Mouse (Mus musculus) MEL (cell line): ENCODE data around the gene Bdnf. TPM values are rescaled to one million over a fixed set of nuclear protein-coding genes. Genes with fewer than 3 reads are reported as not detected.

Experiments used
- DNase-seq: peaks from one replicate; pipeline ENCODE4 v3.0.0; 2011; ENCODE audit warnings: low read depth, low spot score
- H3K27ac ChIP-seq: 2 replicates; pipeline ENCODE4 v1.5.1; 2012; ENCODE audit warnings: low read depth, mild to moderate bottlenecking, control low read depth, low read length, moderate library complexity; ENCODE audit not compliant: control insufficient read depth
- H3K27me3 ChIP-seq, 2 experiments: fragments of 150-350 bp in 1 of 2; sonication (generic) in 1 of 2; 2 replicates each; pipeline ENCODE4 v1.6.1; 2012; ENCODE audit warnings: low read length in 2 of 2, mild to moderate bottlenecking in 2 of 2, improper control_type of control experiment in 1 of 2, moderate library complexity in 1 of 2; ENCODE audit not compliant: insufficient read depth in 2 of 2, control insufficient read depth in 1 of 2
- H3K36me3 ChIP-seq, 2 experiments: 2 replicates each; pipeline ENCODE4 v1.6.1; 2012 to 2014; ENCODE audit warnings: low read length in 2 of 2, improper control_type of control experiment in 1 of 2, inconsistent platforms in 1 of 2, mild to moderate bottlenecking in 1 of 2; ENCODE audit not compliant: insufficient read depth in 2 of 2, control insufficient read depth in 1 of 2
- H3K4me1 ChIP-seq, 2 experiments: fragments of 150-350 bp in 1 of 2; sonication (generic) in 1 of 2; 2 replicates each; pipeline ENCODE4 v1.6.1; 2012; ENCODE audit warnings: low read length in 2 of 2, improper control_type of control experiment in 1 of 2, mild to moderate bottlenecking in 1 of 2; ENCODE audit not compliant: insufficient read depth in 2 of 2, control insufficient read depth in 1 of 2
- H3K4me3 ChIP-seq, 2 experiments: fragments of 150-350 bp in 1 of 2; sonication (generic) in 1 of 2; 2 replicates each; pipeline ENCODE4 v1.5.1; 2012; ENCODE audit warnings: low read depth in 2 of 2, low read length in 2 of 2, mild to moderate bottlenecking in 2 of 2, moderate library complexity in 2 of 2, control low read depth in 1 of 2, improper control_type of control experiment in 1 of 2; ENCODE audit not compliant: control insufficient read depth in 1 of 2, insufficient read depth in 1 of 2
- H3K79me2 ChIP-seq: 2 replicates; pipeline ENCODE4 v1.6.1; 2012; ENCODE audit warnings: mild to moderate bottlenecking, low read length, moderate library complexity; ENCODE audit not compliant: control insufficient read depth, poor library complexity, insufficient read depth
- H3K9ac ChIP-seq: 2 replicates; pipeline ENCODE4 v1.6.1; 2012; ENCODE audit warnings: low read depth, mild to moderate bottlenecking, control low read depth, low read length, moderate library complexity; ENCODE audit not compliant: control insufficient read depth, poor library complexity, severe bottlenecking
- H3K9me3 ChIP-seq: fragments of 150-350 bp; sonication (generic); replicated peaks from 2 replicates; pipeline ENCODE4 v1.6.1; 2012; ENCODE audit warnings: mild to moderate bottlenecking, low read length, improper control_type of control experiment, moderate library complexity; ENCODE audit not compliant: insufficient read depth
- E2F4 ChIP-seq: IDR thresholded peaks from 2 replicates; pipeline ENCODE4 v1.6.1; 2011; ENCODE audit warnings: low read depth, low read length, improper control_type of control experiment, borderline replicate concordance
- ELF1 ChIP-seq: IDR thresholded peaks from 2 replicates; pipeline ENCODE4 v1.6.1; 2014; ENCODE audit warnings: low read depth, mild to moderate bottlenecking, inconsistent platforms, low read length, improper control_type of control experiment, moderate library complexity
- EP300 ChIP-seq, 2 experiments: IDR thresholded peaks; 2 replicates each; pipeline ENCODE4 v1.6.1; 2011; ENCODE audit warnings: improper control_type of control experiment in 2 of 2, low read length in 2 of 2, low read depth in 1 of 2, mild to moderate bottlenecking in 1 of 2
- GABPA ChIP-seq: IDR thresholded peaks from 2 replicates; pipeline ENCODE4 v1.6.1; 2012; ENCODE audit warnings: low read depth, mild to moderate bottlenecking, inconsistent platforms, low read length, improper control_type of control experiment, moderate library complexity
- JUND ChIP-seq: IDR thresholded peaks from 2 replicates; pipeline ENCODE4 v1.6.1; 2011; ENCODE audit warnings: low read depth, mild to moderate bottlenecking, improper control_type of control experiment, low read length
- MAX ChIP-seq: IDR thresholded peaks from 2 replicates; pipeline ENCODE4 v1.6.1; 2011; ENCODE audit warnings: low read length, improper control_type of control experiment
- MAZ ChIP-seq: IDR thresholded peaks from 2 replicates; pipeline ENCODE4 v1.6.1; 2012; ENCODE audit warnings: low read depth, mild to moderate bottlenecking, inconsistent platforms, low read length, improper control_type of control experiment
- MYB ChIP-seq: IDR thresholded peaks from 2 replicates; pipeline ENCODE4 v1.6.1; 2011; ENCODE audit warnings: mild to moderate bottlenecking, low read depth, low read length, improper control_type of control experiment
- NELFE ChIP-seq: IDR thresholded peaks from 2 replicates; pipeline ENCODE4 v1.6.1; 2011; ENCODE audit warnings: low read depth, low read length, improper control_type of control experiment
- POLR2AphosphoS2 ChIP-seq: IDR thresholded peaks from 2 replicates; pipeline ENCODE4 v1.6.1; 2011; ENCODE audit warnings: low read length, improper control_type of control experiment
- POLR2AphosphoS5 ChIP-seq: IDR thresholded peaks from 2 replicates; pipeline ENCODE4 v1.6.1; 2012; ENCODE audit warnings: low read depth, borderline replicate concordance, mild to moderate bottlenecking, inconsistent platforms, low read length, moderate library complexity, mixed read lengths
- RAD21 ChIP-seq: IDR thresholded peaks from 2 replicates; pipeline ENCODE4 v1.6.1; 2011; ENCODE audit warnings: mild to moderate bottlenecking, low read depth, low read length, improper control_type of control experiment
- SMC3 ChIP-seq: IDR thresholded peaks from 2 replicates; pipeline ENCODE4 v1.6.1; 2011; ENCODE audit warnings: low read depth, low read length, improper control_type of control experiment
- TAL1 ChIP-seq: IDR thresholded peaks from 2 replicates; pipeline ENCODE4 v1.6.1; 2012; ENCODE audit warnings: mild to moderate bottlenecking, inconsistent platforms, low read length, moderate library complexity, mixed read lengths
- TCF12 ChIP-seq: IDR thresholded peaks from 2 replicates; pipeline ENCODE4 v1.6.1; 2014; ENCODE audit warnings: low read depth, mild to moderate bottlenecking, inconsistent platforms, low read length, improper control_type of control experiment, moderate library complexity
- USF1 ChIP-seq: IDR thresholded peaks from 2 replicates; pipeline ENCODE4 v1.6.1; 2014; ENCODE audit warnings: low read depth, mild to moderate bottlenecking, inconsistent platforms, low read length, improper control_type of control experiment, moderate library complexity
- ZKSCAN1 ChIP-seq: IDR thresholded peaks from 2 replicates; pipeline ENCODE4 v1.6.1; 2012; ENCODE audit warnings: low read depth, mild to moderate bottlenecking, inconsistent platforms, low read length, improper control_type of control experiment, moderate library complexity
- ZNF384 ChIP-seq: IDR thresholded peaks from 2 replicates; pipeline ENCODE4 v1.6.1; 2012; ENCODE audit warnings: low read depth, mild to moderate bottlenecking, inconsistent platforms, low read length, improper control_type of control experiment
- polyA plus RNA-seq, 2 experiments: library from polyadenylated mRNA; stranded (reverse) in 1 of 2; unstranded in 1 of 2; fragments of >175 nt in 1 of 2; fragments of >200 nt in 1 of 2; gene quantifications; 2 replicates each; pipeline versions ENCODE4 v1.2.1 to v1.2.4; 2012; ENCODE audit warnings: low replicate concordance in 2 of 2, low read depth in 1 of 2; ENCODE audit not compliant: insufficient read length in 2 of 2, insufficient read depth in 1 of 2, missing spikeins in 1 of 2
- total RNA-seq: library from RNA; depleted of rRNA; stranded (reverse); fragments of 300-350 nt; gene quantifications from 2 replicates; pipeline ENCODE4 v1.2.3, GENCODE M21; 2012; rRNA removed

Gene Bdnf
- total RNA-seq (not detected in 2 replicates), polyA plus RNA-seq (not detected)

- Histone ChIP-seq H3K9ac (no peak within 1 kb of the TSS), H3K9me3 (no peaks in the 10 kb centered on the region), H3K4me3 (no peak within 1 kb of the TSS), H3K36me3 (no peaks in the 10 kb centered on the region), H3K27ac (no peak within 1 kb of the TSS), H3K79me2 (no peaks in the 10 kb centered on the region), H3K27me3 (no peaks in the 10 kb centered on the region), H3K4me1 (no peaks in the 10 kb centered on the region)
- TF ChIP-seq TCF12 (no peak), TAL1 (no peak), NELFE (no peak), ZNF384 (no peak), POLR2AphosphoS5 (no peak)
- DNase-seq: no peak
Measured at GRCm38 (mm10) chr2:109674532-109674931, at the start of gene Bdnf. Gene Bdnf, plus strand, starts transcription at chr2:109674700.

GRCm38 (mm10) chr2:109626864-109627263 is 47.6 kb upstream of the Bdnf start:
- no peaks in the 10 kb centered on the region for H3K4me1 ChIP-seq
- H3K36me3 ChIP-seq: no peaks in the 10 kb centered on the region
- H3K9me3 ChIP-seq: no peaks in the 10 kb centered on the region
- no peaks in the 10 kb centered on the region for H3K27me3 ChIP-seq
- no peaks in the 10 kb centered on the region for H3K79me2 ChIP-seq
- TF ChIP-seq POLR2AphosphoS2: no peak
- TF ChIP-seq EP300 (IDR thresholded peaks at IDR 0.05; ENCODE audit: low read depth in 1 of 2, low read length in 2 of 2): no peak
- no peak for TF ChIP-seq JUND
- no peak for TF ChIP-seq ELF1
- TF ChIP-seq ZNF384: no peak
- TF ChIP-seq MAZ: no peak
- no peak for TF ChIP-seq ZKSCAN1
- no peak for TF ChIP-seq GABPA
- TF ChIP-seq E2F4: no peak
- TF ChIP-seq USF1: no peak
- no peak for TF ChIP-seq MAX
- no peak for TF ChIP-seq SMC3
- TF ChIP-seq RAD21: no peak
- no peak for TF ChIP-seq MYB
- no peak overlapping the region for H3K27ac ChIP-seq
- no peak overlapping the region for H3K4me3 ChIP-seq
- H3K9ac ChIP-seq: no peak overlapping the region
- DNase-seq: no peak
